Mouse (Mus musculus): ENCODE measurements at regions not wholly inside any gene's neighbourhood (a gene's known extent, or its start where the extent isn't known, plus 50 kb on each side); places are given as distances from the start of the nearest gene placed in this dataset.

DNA sequence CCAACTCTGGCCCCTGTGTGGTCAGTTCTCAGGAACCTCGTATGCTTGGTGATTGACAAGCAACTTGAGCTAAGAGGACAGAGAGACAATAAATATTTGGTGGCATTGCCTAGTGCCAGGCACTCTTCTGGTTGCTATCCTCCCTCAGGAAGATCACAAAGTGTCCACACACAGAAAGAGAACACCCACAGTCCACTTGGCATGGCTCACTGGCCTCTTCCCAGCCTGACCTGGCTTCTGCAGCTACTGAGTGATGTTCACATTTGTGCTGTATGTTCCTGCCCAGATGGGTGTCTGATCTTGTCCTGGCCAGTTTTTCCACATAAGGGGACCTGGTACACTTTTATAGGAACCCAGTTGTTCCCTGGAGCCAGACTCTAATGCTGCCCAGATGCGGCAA, 136.8 kb upstream of the Zfp703 start:
- no peak overlapping the region for H3K9ac ChIP-seq (replicated peaks; ENCODE audit: low read length, poor library complexity, severe bottlenecking)
- H3K27ac ChIP-seq (ENCODE audit: low read depth, low read length) = no peak overlapping the region
- H3K36me3 ChIP-seq (ENCODE audit: insufficient read depth, low read length) = no peaks in the 10 kb centered on the region
- H3K4me2 ChIP-seq (ENCODE audit: low read depth, low read length, poor library complexity, severe bottlenecking) = no peak overlapping the region
- no peaks in the 10 kb centered on the region for H3K9me3 ChIP-seq (ENCODE audit: low read length)
- H3K4me3 ChIP-seq (ENCODE audit: low read depth, low read length) = no peak overlapping the region
- 40% methylated on average over 2 of the region's 2 CpGs for WGBS
- H3K4me1 ChIP-seq (ENCODE audit: insufficient read depth, low read length) = no peaks in the 10 kb centered on the region
- no peak for TF ChIP-seq CTCF (IDR thresholded peaks at IDR 0.05)
- peak; percentile 45 for DNase-seq (ENCODE audit: low spot score)
- ATAC-seq (ENCODE audit: low FRiP score) = no peak
- no peaks in the 10 kb centered on the region for H3K27me3 ChIP-seq (ENCODE audit: insufficient read depth, low read length)

DNA sequence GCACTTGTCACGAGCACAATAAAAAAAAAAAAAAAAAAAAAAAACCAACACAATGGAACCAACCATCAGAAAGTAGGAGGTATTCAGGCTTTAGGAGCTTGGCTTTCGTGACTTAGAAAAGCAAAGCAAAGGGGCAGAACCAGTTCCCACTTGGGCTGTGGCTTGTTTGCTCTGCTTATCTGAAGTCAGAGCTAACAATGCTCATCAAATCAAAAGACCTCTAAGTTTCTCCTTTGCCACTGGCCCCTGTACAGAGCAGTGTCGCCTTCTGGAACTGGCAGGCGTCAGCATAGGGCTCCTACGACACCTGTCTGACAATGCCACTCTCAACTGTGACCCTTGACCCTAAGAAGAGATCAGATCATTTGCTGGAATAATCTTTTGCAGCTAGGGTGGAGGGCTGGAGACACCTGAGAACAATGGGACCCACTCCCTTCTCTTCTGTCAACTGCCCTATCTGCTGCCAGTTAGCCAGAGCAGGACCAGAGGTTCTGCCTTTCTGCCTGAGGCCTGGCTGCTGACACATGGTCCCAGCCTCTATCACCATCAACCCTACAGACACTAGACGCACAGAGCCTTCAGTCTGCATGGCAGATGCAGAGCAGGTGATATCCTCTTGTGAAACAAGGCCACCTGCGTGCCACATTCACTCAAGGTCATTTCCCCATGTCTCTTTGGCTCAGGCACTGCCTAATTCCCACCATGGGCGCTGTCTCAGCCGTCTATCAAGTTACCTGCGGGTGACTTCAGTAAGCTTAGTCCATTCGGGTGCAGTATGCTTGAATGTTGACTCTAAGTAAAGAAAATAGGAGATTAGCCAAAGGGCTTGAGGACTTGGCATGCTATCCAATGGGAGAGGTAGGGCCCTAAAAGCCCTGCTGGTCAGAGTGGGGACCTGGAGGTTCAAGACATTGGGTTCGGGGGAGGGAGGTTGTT, 136.1 kb upstream of the Zfp703 start:
- Histone ChIP-seq H3K27ac (ENCODE audit: low read depth, low read length) (no peak overlapping the region), H3K4me1 (ENCODE audit: insufficient read depth, low read length) (no peaks in the 10 kb centered on the region), H3K4me3 (ENCODE audit: low read depth, low read length) (no peak overlapping the region), H3K9me3 (ENCODE audit: low read length) (no peaks in the 10 kb centered on the region), H3K9ac (replicated peaks; ENCODE audit: low read length, poor library complexity, severe bottlenecking) (no peak overlapping the region), H3K27me3 (ENCODE audit: insufficient read depth, low read length) (no peaks in the 10 kb centered on the region), H3K36me3 (ENCODE audit: insufficient read depth, low read length) (no peaks in the 10 kb centered on the region), H3K4me2 (ENCODE audit: low read depth, low read length, poor library complexity, severe bottlenecking) (no peak overlapping the region)
- 75% methylated on average over 12 of the region's 12 CpGs for WGBS
- DNase-seq (ENCODE audit: low spot score) (no peak), ATAC-seq (ENCODE audit: low FRiP score) (no peak)
- no peak for TF ChIP-seq CTCF (IDR thresholded peaks at IDR 0.05)

DNA sequence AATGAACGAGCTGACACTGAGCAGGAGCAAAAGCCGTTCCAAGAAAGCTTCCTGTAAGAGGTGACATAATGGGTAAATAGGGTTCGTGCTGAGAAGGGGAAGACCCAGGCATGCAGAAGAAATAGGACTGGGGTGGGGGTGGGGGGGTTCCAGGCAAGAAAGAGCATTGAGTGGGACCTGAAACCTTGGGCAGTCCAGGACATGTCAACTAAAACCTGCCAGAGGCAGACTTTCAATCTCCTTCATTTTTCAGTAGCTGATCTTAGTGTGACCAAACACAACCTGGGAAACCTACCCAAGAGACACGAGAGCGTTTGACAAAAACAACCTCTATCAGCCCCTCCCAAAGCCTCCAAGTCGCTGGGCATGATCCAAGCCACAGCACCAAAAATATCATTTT, 133.4 kb upstream of the Zfp703 start:
- Histone ChIP-seq H3K27ac (ENCODE audit: low read depth, low read length) (no peak overlapping the region), H3K4me2 (ENCODE audit: low read depth, low read length, poor library complexity, severe bottlenecking) (no peak overlapping the region), H3K27me3 (ENCODE audit: insufficient read depth, low read length) (no peaks in the 10 kb centered on the region), H3K4me3 (ENCODE audit: low read depth, low read length) (no peak overlapping the region), H3K9ac (replicated peaks; ENCODE audit: low read length, poor library complexity, severe bottlenecking) (no peak overlapping the region), H3K4me1 (ENCODE audit: insufficient read depth, low read length) (no peaks in the 10 kb centered on the region), H3K9me3 (ENCODE audit: low read length) (no peaks in the 10 kb centered on the region), H3K36me3 (ENCODE audit: insufficient read depth, low read length) (no peaks in the 10 kb centered on the region)
- ATAC-seq (ENCODE audit: low FRiP score) (no peak), DNase-seq (ENCODE audit: low spot score) (no peak)
- TF ChIP-seq CTCF (IDR thresholded peaks at IDR 0.05) = no peak
- WGBS = 88% methylated on average over 6 of the region's 6 CpGs

DNA sequence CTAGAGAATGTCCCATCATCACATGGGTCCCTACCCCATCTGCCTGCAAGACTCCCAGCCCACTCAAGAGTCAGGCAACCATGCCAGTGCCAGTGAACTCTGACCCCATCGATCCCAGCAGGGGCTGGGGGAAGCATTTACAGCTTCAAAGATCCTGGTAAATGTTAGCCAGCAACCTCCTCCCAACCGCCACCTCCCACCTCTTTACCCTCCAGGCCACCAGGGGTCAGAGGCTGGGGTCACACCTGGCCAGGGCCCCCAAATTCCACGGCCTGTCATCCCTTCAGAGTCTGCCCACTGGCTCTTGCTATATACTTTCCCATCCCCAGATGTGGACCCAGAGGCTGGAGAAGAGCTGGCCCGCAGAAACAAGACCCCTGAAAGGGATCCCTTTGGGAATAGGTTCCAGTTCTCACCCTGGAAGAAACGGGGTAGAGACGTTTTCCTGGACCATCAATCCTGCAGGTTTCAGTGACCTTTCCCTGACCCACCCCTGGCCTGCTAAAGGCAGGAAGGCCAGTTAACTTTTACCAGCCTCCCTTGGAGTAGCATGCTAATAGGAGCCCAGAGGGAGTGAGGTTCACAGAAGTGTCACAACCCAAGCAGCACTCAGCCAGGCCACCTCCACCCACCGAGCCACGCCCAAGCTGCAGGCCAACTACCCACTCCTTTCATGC, 132.9 kb upstream of the Zfp703 start:
- 76% methylated on average over 8 of the region's 8 CpGs for WGBS
- H3K27ac ChIP-seq (ENCODE audit: low read depth, low read length) = no peak overlapping the region

DNA sequence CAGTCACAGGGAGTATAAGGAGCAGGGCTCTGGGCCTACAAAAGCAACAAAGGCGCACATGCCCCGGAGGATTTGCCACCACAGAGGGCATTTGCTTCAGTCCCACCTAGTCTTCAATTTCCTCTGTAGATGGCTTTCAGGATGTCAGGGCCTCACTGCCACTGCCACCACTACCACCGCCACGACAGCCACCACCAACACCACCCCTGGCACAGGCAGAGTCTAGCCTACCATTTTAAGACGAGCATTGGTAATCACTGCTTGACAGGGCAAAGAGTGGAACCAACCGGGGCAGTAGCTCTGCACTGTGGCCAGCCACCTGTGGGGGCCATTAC, 132.3 kb upstream of the Zfp703 start:
- TF ChIP-seq CTCF (IDR thresholded peaks at IDR 0.05) = no peak
- no peaks in the 10 kb centered on the region for H3K9me3 ChIP-seq (ENCODE audit: low read length)
- no peak overlapping the region for H3K4me2 ChIP-seq (ENCODE audit: low read depth, low read length, poor library complexity, severe bottlenecking)
- ATAC-seq (ENCODE audit: low FRiP score) (no peak), DNase-seq (ENCODE audit: low spot score) (no peak)
- H3K4me1 ChIP-seq (ENCODE audit: insufficient read depth, low read length) = no peaks in the 10 kb centered on the region
- 91% methylated on average over 6 of the region's 6 CpGs for WGBS
- no peaks in the 10 kb centered on the region for H3K27me3 ChIP-seq (ENCODE audit: insufficient read depth, low read length)
- no peak overlapping the region for H3K9ac ChIP-seq (replicated peaks; ENCODE audit: low read length, poor library complexity, severe bottlenecking)
- no peak overlapping the region for H3K27ac ChIP-seq (ENCODE audit: low read depth, low read length)
- no peak overlapping the region for H3K4me3 ChIP-seq (ENCODE audit: low read depth, low read length)
- no peaks in the 10 kb centered on the region for H3K36me3 ChIP-seq (ENCODE audit: insufficient read depth, low read length)

More for the DNA sequence above, 132.9 kb upstream of the Zfp703 start:
- Histone ChIP-seq H3K36me3 (ENCODE audit: insufficient read depth, low read length) (no peaks in the 10 kb centered on the region), H3K9me3 (ENCODE audit: low read length) (no peaks in the 10 kb centered on the region), H3K4me2 (ENCODE audit: low read depth, low read length, poor library complexity, severe bottlenecking) (no peak overlapping the region), H3K4me3 (ENCODE audit: low read depth, low read length) (no peak overlapping the region), H3K9ac (replicated peaks; ENCODE audit: low read length, poor library complexity, severe bottlenecking) (no peak overlapping the region), H3K4me1 (ENCODE audit: insufficient read depth, low read length) (no peaks in the 10 kb centered on the region), H3K27me3 (ENCODE audit: insufficient read depth, low read length) (no peaks in the 10 kb centered on the region)
- no peak for TF ChIP-seq CTCF (IDR thresholded peaks at IDR 0.05)
- ATAC-seq (ENCODE audit: low FRiP score) (no peak), DNase-seq (ENCODE audit: low spot score) (no peak)
